Mouse (Mus musculus): ENCODE results near the gene Zcchc13. TPM values are rescaled to one million over a fixed set of nuclear protein-coding genes. Genes with fewer than 3 reads are reported as not detected.

The Zcchc13 gene
- polyA plus RNA-seq, 1 experiment from 2014 or later = not detected

- Histone ChIP-seq H3K36me3 (replicated peaks) (peaks cover 19% of the 10 kb centered on the region), H3K27ac (replicated peaks) (peak overlapping the region; percentile 84), H3K9me3 (replicated peaks) (no peaks in the 10 kb centered on the region), H3K4me2 (peak overlapping the region; percentile 70), H3K4me1 (replicated peaks) (peaks cover 19% of the 10 kb centered on the region), H3K4me3 (replicated peaks) (peak overlapping the region; percentile 68), H3K27me3 (no peaks in the 10 kb centered on the region), H3K9ac (peak overlapping the region; percentile 62)
- under 1% methylated on average over 40 of the region's 50 CpGs for WGBS (ENCODE audit: insufficient replicate concordance)
- peak; percentile 90 for ATAC-seq (ENCODE audit: insufficient read depth)
These were observed 13.6 kb upstream of the Zcchc13 start for GRCm38 (mm10) chrX:103616536-103617404.

GRCm38 (mm10) chrX:103617405-103618095, 12.8 kb upstream of the Zcchc13 start:
- ATAC-seq (ENCODE audit: insufficient read depth) = no peak
- peaks cover 21% of the 10 kb centered on the region for H3K4me1 ChIP-seq (replicated peaks)
- H3K9ac ChIP-seq = peak overlapping the region; percentile 62
- H3K4me3 ChIP-seq (replicated peaks) = peak overlapping the region; percentile 68
- no peaks in the 10 kb centered on the region for H3K9me3 ChIP-seq (replicated peaks)
- peak overlapping the region; percentile 70 for H3K4me2 ChIP-seq
- WGBS (ENCODE audit: insufficient replicate concordance) = 24% methylated on average over 8 of the region's 8 CpGs
- peaks cover 19% of the 10 kb centered on the region for H3K36me3 ChIP-seq (replicated peaks)
- peak overlapping the region; percentile 84 for H3K27ac ChIP-seq (replicated peaks)
- H3K27me3 ChIP-seq = no peaks in the 10 kb centered on the region

GRCm38 (mm10) chrX:103621799-103622198, 8.6 kb upstream of the Zcchc13 start:
- no peaks in the 10 kb centered on the region for H3K36me3 ChIP-seq (replicated peaks)
- H3K4me3 ChIP-seq (replicated peaks) = peak overlapping the region; percentile 62
- H3K9ac ChIP-seq = peak overlapping the region; percentile 63
- ATAC-seq (ENCODE audit: insufficient read depth) = peak; percentile 35
- peak overlapping the region; percentile 88 for H3K27ac ChIP-seq (replicated peaks)
- peak overlapping the region; percentile 79 for H3K4me2 ChIP-seq
- H3K4me1 ChIP-seq (replicated peaks) = peaks cover 32% of the 10 kb centered on the region
- H3K9me3 ChIP-seq (replicated peaks) = no peaks in the 10 kb centered on the region
- H3K27me3 ChIP-seq = peaks cover 21% of the 10 kb centered on the region
- 2% methylated on average over 8 of the region's 8 CpGs for WGBS (ENCODE audit: insufficient replicate concordance)

- H3K9ac ChIP-seq = peak overlapping the region; percentile 63
- no peaks in the 10 kb centered on the region for H3K36me3 ChIP-seq (replicated peaks)
- peak; percentile 98 for ATAC-seq (ENCODE audit: insufficient read depth)
- peak overlapping the region; percentile 79 for H3K4me2 ChIP-seq
- H3K27ac ChIP-seq (replicated peaks) = peak overlapping the region; percentile 88
- WGBS (ENCODE audit: insufficient replicate concordance) = 5% methylated on average over 33 of the region's 33 CpGs
- H3K27me3 ChIP-seq = peaks cover 21% of the 10 kb centered on the region
- peaks cover 31% of the 10 kb centered on the region for H3K4me1 ChIP-seq (replicated peaks)
- no peaks in the 10 kb centered on the region for H3K9me3 ChIP-seq (replicated peaks)
- peak overlapping the region; percentile 62 for H3K4me3 ChIP-seq (replicated peaks)
These were observed 8.0 kb upstream of the Zcchc13 start for GRCm38 (mm10) chrX:103622260-103622934.

GRCm38 (mm10) chrX:103622935-103623280, 7.5 kb upstream of the Zcchc13 start:
- Histone ChIP-seq H3K9ac (peak overlapping the region; percentile 59; the same call in 1 of the 2 replicates), H3K27me3 (peaks cover 21% of the 10 kb centered on the region), H3K4me2 (peak overlapping the region; percentile 79), H3K9me3 (replicated peaks) (no peaks in the 10 kb centered on the region), H3K4me1 (replicated peaks) (peaks cover 26% of the 10 kb centered on the region), H3K4me3 (replicated peaks) (peak overlapping the region; percentile 62), H3K36me3 (replicated peaks) (no peaks in the 10 kb centered on the region), H3K27ac (replicated peaks) (peak overlapping the region; percentile 57)
- WGBS (ENCODE audit: insufficient replicate concordance) = 2% methylated on average over 13 of the region's 13 CpGs
- ATAC-seq (ENCODE audit: insufficient read depth) = no peak

GRCm38 (mm10) chrX:103623411-103623845, 7.0 kb upstream of the Zcchc13 start:
- peaks cover 21% of the 10 kb centered on the region for H3K27me3 ChIP-seq
- no peaks in the 10 kb centered on the region for H3K36me3 ChIP-seq (replicated peaks)
- WGBS (ENCODE audit: insufficient replicate concordance) = under 1% methylated on average over 28 of the region's 28 CpGs
- H3K4me1 ChIP-seq (replicated peaks) = peaks cover 23% of the 10 kb centered on the region
- no peaks in the 10 kb centered on the region for H3K9me3 ChIP-seq (replicated peaks)
- H3K9ac ChIP-seq = peak overlapping the region; percentile 59
- no peak for ATAC-seq (ENCODE audit: insufficient read depth)
- H3K27ac ChIP-seq (replicated peaks) = peak overlapping the region; percentile 70; the same call in 1 of the 2 replicates
- peak overlapping the region; percentile 62 for H3K4me3 ChIP-seq (replicated peaks)
- peak overlapping the region; percentile 79 for H3K4me2 ChIP-seq

- H3K4me3 ChIP-seq (replicated peaks) = no peak overlapping the region
- H3K9me3 ChIP-seq (replicated peaks) = no peaks in the 10 kb centered on the region
- WGBS (ENCODE audit: insufficient replicate concordance) = 26% methylated on average over 5 of the region's 5 CpGs
- peaks cover 23% of the 10 kb centered on the region for H3K4me1 ChIP-seq (replicated peaks)
- ATAC-seq (ENCODE audit: insufficient read depth) = no peak
- H3K4me2 ChIP-seq = 0 out of 2 replicates have a peak overlapping the region, but pooled peaks have one; percentile 79
- H3K27ac ChIP-seq (replicated peaks) = no peak overlapping the region
- H3K36me3 ChIP-seq (replicated peaks) = no peaks in the 10 kb centered on the region
- peaks cover 21% of the 10 kb centered on the region for H3K27me3 ChIP-seq
- no peak overlapping the region for H3K9ac ChIP-seq
These were observed 5.8 kb upstream of the Zcchc13 start for GRCm38 (mm10) chrX:103624426-103625168.

- Histone ChIP-seq H3K9me3 (replicated peaks) (no peaks in the 10 kb centered on the region), H3K4me2 (no peak overlapping the region), H3K27ac (replicated peaks) (no peak overlapping the region), H3K4me3 (replicated peaks) (no peak overlapping the region), H3K36me3 (replicated peaks) (no peaks in the 10 kb centered on the region), H3K9ac (no peak overlapping the region), H3K4me1 (replicated peaks) (peaks cover 6% of the 10 kb centered on the region), H3K27me3 (peaks cover 10% of the 10 kb centered on the region)
- 45% methylated on average over 1 of the region's 1 CpGs for WGBS (ENCODE audit: insufficient replicate concordance)
- no peak for ATAC-seq (ENCODE audit: insufficient read depth)
These were observed 1.5 kb upstream of the Zcchc13 start for GRCm38 (mm10) chrX:103628890-103629289.

- Histone ChIP-seq H3K27ac (replicated peaks) (no peak overlapping the region), H3K4me3 (replicated peaks) (no peak overlapping the region)
These were observed 3.5 kb downstream of the Zcchc13 start for GRCm38 (mm10) chrX:103633895-103634294.

GRCm38 (mm10) chrX:103636021-103636420, 5.6 kb downstream of the Zcchc13 start:
- no peak for ATAC-seq (ENCODE audit: insufficient read depth)

More at GRCm38 (mm10) chrX:103633895-103634294, 3.5 kb downstream of the Zcchc13 start:
- Histone ChIP-seq H3K9ac (no peak overlapping the region), H3K4me2 (no peak overlapping the region), H3K36me3 (replicated peaks) (no peaks in the 10 kb centered on the region), H3K27me3 (peaks cover 9% of the 10 kb centered on the region; the same call in 1 of the 2 replicates), H3K4me1 (replicated peaks) (no peaks in the 10 kb centered on the region), H3K9me3 (replicated peaks) (no peaks in the 10 kb centered on the region)
- no peak for ATAC-seq (ENCODE audit: insufficient read depth)

More at GRCm38 (mm10) chrX:103636021-103636420, 5.6 kb downstream of the Zcchc13 start:
- Histone ChIP-seq H3K9me3 (replicated peaks) (no peaks in the 10 kb centered on the region), H3K4me2 (no peak overlapping the region), H3K9ac (no peak overlapping the region), H3K4me1 (replicated peaks) (no peaks in the 10 kb centered on the region), H3K27ac (replicated peaks) (no peak overlapping the region), H3K4me3 (replicated peaks) (no peak overlapping the region), H3K27me3 (peaks cover 9% of the 10 kb centered on the region; the same call in 1 of the 2 replicates), H3K36me3 (replicated peaks) (no peaks in the 10 kb centered on the region)

Measured in liver, embryonic 15.5 days (tissue).